Mouse (Mus musculus): ENCODE results near the gene Gm20388.

DNA sequence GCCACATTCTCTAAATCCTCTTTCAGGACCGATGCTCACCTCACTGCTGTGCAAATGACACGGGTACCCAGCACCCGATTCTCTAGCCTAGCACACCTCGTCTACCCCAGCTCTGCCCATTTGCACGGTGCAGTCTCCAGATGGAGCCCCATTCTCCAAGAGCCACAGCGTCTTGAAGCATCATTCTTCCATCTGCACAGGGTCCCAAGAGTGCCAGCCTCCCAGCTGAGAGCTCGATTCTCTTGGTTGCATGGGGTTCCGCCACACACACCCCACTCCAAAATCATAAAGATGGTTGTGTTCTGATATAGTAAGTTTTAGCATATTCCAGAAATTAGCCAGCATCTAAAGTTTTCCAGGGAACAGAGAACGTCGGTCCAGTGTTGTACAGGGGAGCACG, 2432.7 kb downstream of the Gm20388 start:
- no peak for TF ChIP-seq CTCF (IDR thresholded peaks at IDR 0.05; ENCODE audit: borderline replicate concordance, extremely low read depth, insufficient read depth, insufficient read length)
- no peak for TF ChIP-seq POLR2A (IDR thresholded peaks at IDR 0.05; ENCODE audit: borderline replicate concordance, extremely low read depth, insufficient read depth, insufficient read length, poor library complexity, severe bottlenecking)

Measured in brain, embryonic 14.5 days (tissue).